Mouse (Mus musculus): ENCODE data around the gene Pax5. TPM values are rescaled to one million over a fixed set of nuclear protein-coding genes. Genes with fewer than 3 reads are reported as not detected.

Gene Pax5
- polyA plus RNA-seq, 1 experiment from 2014 or later = not detected

DNA sequence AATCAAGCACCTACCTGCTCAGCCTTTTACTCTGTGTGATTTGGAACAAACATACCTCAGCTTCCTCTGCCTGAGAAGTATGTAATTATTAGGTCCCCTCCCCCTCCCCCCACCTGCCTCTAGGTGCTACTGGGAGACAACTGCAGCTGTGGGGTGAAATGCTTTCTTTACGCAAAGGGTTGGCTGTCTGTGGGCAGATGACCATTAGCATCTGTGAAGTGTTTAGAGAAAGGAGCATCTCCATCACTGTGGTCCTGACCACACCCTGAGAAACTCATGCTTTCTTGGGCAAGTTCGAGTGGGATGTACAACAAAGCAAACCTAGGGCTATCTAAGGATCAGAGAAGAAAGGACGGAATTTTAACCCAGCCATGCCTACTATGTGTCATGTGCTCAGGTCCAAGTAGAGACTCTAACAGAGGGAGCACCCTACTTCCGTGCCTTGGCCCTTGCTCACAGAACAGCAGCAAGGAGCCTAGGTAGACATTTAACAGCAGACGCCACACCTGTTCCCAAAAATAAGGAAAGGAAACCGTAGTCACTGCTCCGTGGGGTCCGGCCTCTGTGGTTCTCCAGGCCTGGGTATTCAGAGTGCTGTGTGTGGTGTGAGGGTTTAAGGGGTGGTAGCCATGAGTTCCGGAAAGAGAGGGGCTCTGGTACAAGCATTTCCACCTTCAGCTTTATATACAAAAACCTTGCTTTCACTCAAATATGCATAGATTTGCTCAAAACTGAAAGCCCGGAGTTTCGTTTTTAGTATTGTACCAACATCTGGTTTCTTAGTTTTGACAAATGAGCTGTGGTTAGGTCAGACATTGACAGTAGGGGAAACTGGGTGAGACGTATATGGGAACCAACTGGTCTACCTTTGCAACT, 85.8 kb downstream of the Pax5 start:
- no peak for ATAC-seq (ENCODE audit: insufficient number of reproducible peaks, insufficient read depth, low FRiP score, low TSS enrichment, low read depth)
- Histone ChIP-seq H3K4me1 (replicated peaks) (peaks cover 12% of the 10 kb centered on the region; the same call in 1 of the 2 replicates), H3K9me3 (no peaks in the 10 kb centered on the region), H3K36me3 (no peaks in the 10 kb centered on the region), H3K27ac (no peak overlapping the region), H3K9ac (replicated peaks) (no peak overlapping the region), H3K27me3 (peaks cover 13% of the 10 kb centered on the region; the same call in 1 of the 2 replicates), H3K4me2 (no peak overlapping the region), H3K4me3 (replicated peaks) (no peak overlapping the region)
- 82% methylated on average over 12 of the region's 12 CpGs for WGBS

DNA sequence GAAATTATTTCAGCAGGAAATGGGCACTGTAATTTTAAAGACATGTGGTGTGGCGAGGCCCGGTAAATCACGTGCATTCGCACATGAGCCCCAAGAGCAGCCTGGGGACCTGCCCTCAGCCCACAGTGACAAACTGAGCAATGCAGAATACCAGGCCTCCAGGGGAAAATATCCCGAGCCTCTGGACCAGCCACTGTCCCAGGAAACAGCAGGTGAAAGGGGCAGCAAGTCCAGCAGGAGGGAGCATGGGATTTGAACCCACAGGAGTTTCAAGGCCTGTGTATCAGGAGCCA, 86.9 kb downstream of the Pax5 start:
- WGBS = 42% methylated on average over 5 of the region's 5 CpGs
- H3K27ac ChIP-seq = no peak overlapping the region
- H3K36me3 ChIP-seq = no peaks in the 10 kb centered on the region

DNA sequence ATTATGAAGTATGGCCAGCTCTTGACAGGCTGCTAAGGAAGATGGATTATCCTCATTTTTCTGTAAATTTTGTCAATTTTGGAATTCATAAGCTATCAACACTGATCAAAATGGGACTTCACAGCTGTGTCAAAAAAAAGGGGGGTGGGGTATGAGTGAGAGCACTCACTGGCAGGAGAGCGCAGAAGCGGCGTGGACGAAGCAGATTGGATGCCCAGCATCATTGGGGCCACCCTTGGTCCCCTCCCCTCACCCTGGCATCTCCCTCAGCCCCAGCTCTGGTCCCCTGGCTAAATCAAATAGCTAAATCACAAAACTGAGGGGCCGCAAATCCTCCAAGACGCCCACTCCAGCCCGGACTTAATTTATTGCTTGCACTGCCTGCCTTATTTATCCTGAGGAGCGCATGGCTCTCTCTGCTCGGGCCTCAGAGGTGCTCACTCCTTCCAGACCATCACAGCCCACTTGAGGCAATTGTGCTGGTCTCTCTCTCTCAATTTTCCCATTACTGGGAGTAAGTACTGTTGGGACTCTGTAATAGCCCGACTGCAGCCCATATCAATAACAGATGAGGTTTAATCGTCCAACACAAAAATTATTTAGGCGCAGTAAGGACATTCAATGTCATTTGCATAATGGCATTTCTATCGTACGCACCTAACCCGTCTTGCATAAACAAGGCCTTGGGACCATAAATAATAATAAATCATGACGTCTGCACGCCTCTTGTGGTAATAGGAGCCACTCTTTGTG, 87.4 kb downstream of the Pax5 start:
- H3K9ac ChIP-seq (replicated peaks) = no peak overlapping the region
- no peaks in the 10 kb centered on the region for H3K9me3 ChIP-seq
- no peaks in the 10 kb centered on the region for H3K36me3 ChIP-seq
- no peak overlapping the region for H3K4me3 ChIP-seq (replicated peaks)
- ATAC-seq (ENCODE audit: insufficient number of reproducible peaks, insufficient read depth, low FRiP score, low TSS enrichment, low read depth) = no peak
- H3K27me3 ChIP-seq = peaks cover 13% of the 10 kb centered on the region
- no peak overlapping the region for H3K4me2 ChIP-seq
- WGBS = 50% methylated on average over 17 of the region's 17 CpGs
- no peak overlapping the region for H3K27ac ChIP-seq
- H3K4me1 ChIP-seq (replicated peaks) = peaks cover 12% of the 10 kb centered on the region; the same call in 1 of the 2 replicates

More for the DNA sequence above, 86.9 kb downstream of the Pax5 start:
- Histone ChIP-seq H3K4me1 (replicated peaks) (peaks cover 12% of the 10 kb centered on the region; the same call in 1 of the 2 replicates), H3K4me3 (replicated peaks) (no peak overlapping the region), H3K9me3 (no peaks in the 10 kb centered on the region), H3K4me2 (no peak overlapping the region), H3K27me3 (peaks cover 13% of the 10 kb centered on the region), H3K9ac (replicated peaks) (no peak overlapping the region)
- no peak for ATAC-seq (ENCODE audit: insufficient number of reproducible peaks, insufficient read depth, low FRiP score, low TSS enrichment, low read depth)

DNA sequence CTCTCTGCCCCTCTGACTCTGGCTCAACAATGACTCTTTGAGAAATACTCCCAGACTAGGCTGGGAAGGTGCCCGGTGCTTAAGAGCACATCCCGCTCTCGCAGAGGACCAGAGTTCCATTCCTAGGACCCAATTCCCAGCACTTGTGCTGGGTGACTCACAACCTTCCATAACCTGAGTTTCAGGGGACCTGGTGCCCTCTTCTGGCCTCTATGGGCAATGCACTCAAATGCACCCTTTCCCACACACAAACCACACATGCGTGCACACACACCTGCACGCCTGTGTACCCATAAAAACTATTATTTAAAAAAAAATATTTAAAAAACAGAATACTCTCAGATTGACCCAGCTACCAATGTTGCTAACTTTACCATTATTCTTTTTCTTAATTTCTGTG, 90.0 kb downstream of the Pax5 start:
- no peak for ATAC-seq (ENCODE audit: insufficient number of reproducible peaks, insufficient read depth, low FRiP score, low TSS enrichment, low read depth)

DNA sequence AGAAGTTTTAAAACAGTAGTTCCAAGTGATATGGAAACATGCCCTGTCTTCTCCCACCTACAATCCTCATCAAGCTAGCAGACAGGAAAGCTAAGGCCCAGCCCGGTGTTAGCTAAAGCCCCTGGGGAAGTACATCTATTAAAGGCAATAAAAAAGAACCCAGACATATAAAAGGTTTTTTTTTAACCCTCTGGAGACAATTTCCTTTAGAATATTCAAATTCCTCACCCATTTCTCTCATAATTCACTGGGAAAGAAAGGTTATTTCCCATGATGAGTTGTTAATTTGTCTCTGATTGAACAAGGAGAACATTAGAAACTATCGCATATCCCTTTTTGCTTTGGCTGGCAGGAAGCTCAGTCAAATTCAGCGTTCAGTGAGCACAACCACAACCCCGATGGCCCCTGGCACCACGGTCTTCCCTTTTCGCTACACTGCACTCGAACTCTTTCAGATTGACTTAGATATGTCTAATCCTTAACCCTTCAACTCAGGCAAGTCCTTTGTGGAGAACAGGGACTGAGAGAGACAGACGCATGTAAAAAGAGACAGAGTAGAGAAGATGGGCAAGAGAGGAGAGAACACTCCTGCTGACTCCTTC, 96.1 kb downstream of the Pax5 start:
- Histone ChIP-seq H3K9ac (replicated peaks) (no peak overlapping the region), H3K4me2 (no peak overlapping the region), H3K27ac (no peak overlapping the region), H3K4me1 (replicated peaks) (no peaks in the 10 kb centered on the region), H3K36me3 (no peaks in the 10 kb centered on the region), H3K27me3 (peaks cover 4% of the 10 kb centered on the region; the same call in 1 of the 2 replicates), H3K9me3 (no peaks in the 10 kb centered on the region), H3K4me3 (replicated peaks) (no peak overlapping the region)
- WGBS = 82% methylated on average over 8 of the region's 8 CpGs
- ATAC-seq (ENCODE audit: insufficient number of reproducible peaks, insufficient read depth, low FRiP score, low TSS enrichment, low read depth) = no peak

More for the DNA sequence above, 90.0 kb downstream of the Pax5 start:
- H3K27me3 ChIP-seq = peaks cover 17% of the 10 kb centered on the region
- H3K36me3 ChIP-seq = no peaks in the 10 kb centered on the region
- WGBS = 94% methylated on average over 5 of the region's 5 CpGs
- no peak overlapping the region for H3K27ac ChIP-seq
- peaks cover 12% of the 10 kb centered on the region; the same call in 1 of the 2 replicates for H3K4me1 ChIP-seq (replicated peaks)
- no peaks in the 10 kb centered on the region for H3K9me3 ChIP-seq
- no peak overlapping the region for H3K9ac ChIP-seq (replicated peaks)
- no peak overlapping the region for H3K4me3 ChIP-seq (replicated peaks)
- H3K4me2 ChIP-seq = no peak overlapping the region

DNA sequence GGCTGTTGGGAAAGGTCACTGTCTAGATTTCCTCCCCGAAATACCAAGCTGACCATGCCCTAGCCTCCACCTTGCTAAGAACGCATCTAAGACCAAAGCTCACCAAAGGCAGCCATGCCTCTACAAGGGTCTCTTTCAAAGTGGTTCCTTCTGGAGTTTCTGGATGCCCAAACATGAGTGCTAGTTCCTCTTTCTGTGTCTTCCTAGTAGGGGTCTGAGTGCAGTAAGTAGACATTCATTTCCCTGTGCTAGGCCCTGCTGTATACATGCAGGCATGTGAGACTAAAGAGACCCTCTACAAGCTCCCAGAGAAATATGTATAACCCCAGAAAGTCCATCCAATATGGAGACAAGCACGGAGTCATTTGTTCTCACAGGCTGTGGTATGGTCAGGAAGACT, 97.9 kb downstream of the Pax5 start:
- H3K27ac ChIP-seq = no peak overlapping the region
- H3K4me3 ChIP-seq (replicated peaks) = no peak overlapping the region
- no peak overlapping the region for H3K9ac ChIP-seq (replicated peaks)
- 88% methylated on average over 3 of the region's 3 CpGs for WGBS
- 0 out of 2 replicates have a peak, but pooled peaks cover 4% of the 10 kb centered on the region for H3K27me3 ChIP-seq
- H3K4me1 ChIP-seq (replicated peaks) = no peaks in the 10 kb centered on the region
- no peak overlapping the region for H3K4me2 ChIP-seq
- no peaks in the 10 kb centered on the region for H3K9me3 ChIP-seq
- H3K36me3 ChIP-seq = no peaks in the 10 kb centered on the region
- no peak for ATAC-seq (ENCODE audit: insufficient number of reproducible peaks, insufficient read depth, low FRiP score, low TSS enrichment, low read depth)

DNA sequence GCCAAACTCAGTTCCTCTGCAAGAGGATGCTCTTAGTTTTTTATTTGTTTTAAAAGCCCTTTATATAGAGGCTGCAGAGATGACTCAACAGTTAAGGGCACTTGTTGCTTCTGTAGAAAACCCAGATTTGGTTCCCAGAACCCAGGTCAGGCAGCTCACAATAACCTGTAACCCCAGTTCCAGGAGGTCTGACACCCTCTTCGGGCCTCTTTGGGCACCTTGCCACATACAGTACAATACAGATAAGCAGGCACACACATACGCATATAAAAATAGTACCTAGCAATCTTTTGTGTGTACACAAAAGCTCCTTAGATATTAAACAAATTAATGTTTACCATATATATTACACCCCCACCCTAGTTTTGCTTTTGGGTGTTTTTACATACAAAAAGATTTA, 104.8 kb downstream of the Pax5 start:
- no peak for ATAC-seq (ENCODE audit: insufficient number of reproducible peaks, insufficient read depth, low FRiP score, low TSS enrichment, low read depth)
- 84% methylated on average over 2 of the region's 2 CpGs for WGBS
- Histone ChIP-seq H3K4me3 (replicated peaks) (no peak overlapping the region), H3K9me3 (0 out of 2 replicates have a peak, but pooled peaks cover 4% of the 10 kb centered on the region), H3K27me3 (0 out of 2 replicates have a peak, but pooled peaks cover 5% of the 10 kb centered on the region), H3K9ac (replicated peaks) (no peak overlapping the region), H3K27ac (no peak overlapping the region), H3K4me2 (no peak overlapping the region), H3K36me3 (no peaks in the 10 kb centered on the region), H3K4me1 (replicated peaks) (peaks cover 21% of the 10 kb centered on the region)

DNA sequence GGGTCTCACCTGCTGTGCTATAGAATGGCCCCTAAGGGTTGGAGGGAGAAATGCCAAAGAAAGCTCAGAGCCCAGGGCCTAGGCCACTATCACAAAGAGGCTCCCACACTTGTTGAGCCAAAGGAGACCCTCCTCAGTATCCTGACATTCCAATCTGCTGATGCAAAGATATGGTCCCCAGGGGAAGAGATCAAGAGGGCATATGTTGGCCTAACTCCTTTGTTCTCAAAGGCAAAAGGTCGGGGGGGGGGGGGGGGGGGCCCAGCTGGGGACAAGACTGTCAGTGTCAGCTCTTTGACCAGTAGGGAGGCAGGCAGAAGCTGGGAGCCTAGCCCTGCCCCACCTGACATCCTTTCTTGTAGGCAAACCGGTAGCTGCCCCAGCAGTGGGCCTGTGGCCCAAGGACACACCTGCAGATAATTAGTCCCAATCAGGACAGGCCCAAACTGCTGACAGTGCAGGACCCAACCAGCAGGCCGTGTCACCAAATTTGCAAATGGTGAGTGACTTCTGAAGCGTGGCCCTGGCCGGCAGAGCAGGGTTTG, 108.0 kb downstream of the Pax5 start:
- WGBS = 4% methylated on average over 5 of the region's 5 CpGs
- no peak overlapping the region for H3K27ac ChIP-seq
- no peak overlapping the region for H3K4me2 ChIP-seq
- H3K4me1 ChIP-seq (replicated peaks) = peaks cover 22% of the 10 kb centered on the region
- H3K9me3 ChIP-seq = 0 out of 2 replicates have a peak, but pooled peaks cover 4% of the 10 kb centered on the region
- no peak overlapping the region for H3K9ac ChIP-seq (replicated peaks)
- H3K27me3 ChIP-seq = peaks cover 5% of the 10 kb centered on the region; the same call in 1 of the 2 replicates
- H3K4me3 ChIP-seq (replicated peaks) = no peak overlapping the region
- H3K36me3 ChIP-seq = no peaks in the 10 kb centered on the region
- peak; percentile 68; the same call in 1 of the 2 replicates for ATAC-seq (ENCODE audit: insufficient number of reproducible peaks, insufficient read depth, low FRiP score, low TSS enrichment, low read depth)

DNA sequence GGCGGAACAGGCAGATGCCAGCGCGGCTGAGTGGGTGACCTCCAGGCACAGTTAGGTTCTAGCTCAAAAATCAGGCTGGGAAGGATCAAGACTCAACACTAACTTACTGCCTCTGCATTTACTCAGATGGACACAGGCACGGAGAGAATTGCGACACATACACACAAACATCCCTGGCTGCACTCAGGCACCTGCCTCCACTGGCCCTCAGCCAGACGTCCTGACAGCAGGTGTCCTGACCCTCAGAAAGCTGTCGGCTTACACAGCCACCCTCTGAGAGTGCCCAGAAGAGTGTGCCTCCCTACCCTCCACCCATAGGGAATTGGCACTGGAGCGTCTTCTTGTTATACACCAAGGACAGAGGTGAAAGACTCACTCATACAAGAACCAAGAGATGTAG, 108.9 kb downstream of the Pax5 start:
- no peak overlapping the region for H3K4me3 ChIP-seq (replicated peaks)
- WGBS = 70% methylated on average over 8 of the region's 8 CpGs
- H3K9ac ChIP-seq (replicated peaks) = no peak overlapping the region
- no peak overlapping the region for H3K27ac ChIP-seq
- peaks cover 5% of the 10 kb centered on the region; the same call in 1 of the 2 replicates for H3K27me3 ChIP-seq
- no peaks in the 10 kb centered on the region for H3K36me3 ChIP-seq
- ATAC-seq (ENCODE audit: insufficient number of reproducible peaks, insufficient read depth, low FRiP score, low TSS enrichment, low read depth) = no peak
- H3K9me3 ChIP-seq = 0 out of 2 replicates have a peak, but pooled peaks cover 4% of the 10 kb centered on the region
- no peak overlapping the region for H3K4me2 ChIP-seq
- H3K4me1 ChIP-seq (replicated peaks) = peaks cover 22% of the 10 kb centered on the region

DNA sequence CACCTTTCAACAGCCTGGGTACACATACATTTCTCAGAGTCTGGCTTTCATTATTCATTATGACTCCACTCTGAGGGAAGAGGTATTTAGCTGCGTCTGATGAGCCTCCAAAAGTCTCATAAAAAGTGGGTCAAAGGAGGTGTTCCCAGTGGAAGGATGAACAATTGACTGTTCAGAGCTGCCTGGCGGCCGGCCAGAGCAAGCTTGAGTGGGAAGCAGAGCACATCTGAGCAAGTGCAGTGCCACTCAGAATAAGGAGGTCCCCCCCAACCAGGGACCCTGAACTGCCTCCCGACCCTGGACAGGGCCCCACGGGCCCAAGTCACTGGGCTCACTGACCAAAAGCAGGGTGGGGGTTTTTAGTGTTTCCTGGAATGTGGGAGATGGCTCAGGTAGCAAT, 109.4 kb downstream of the Pax5 start:
- Histone ChIP-seq H3K4me1 (replicated peaks) (peaks cover 22% of the 10 kb centered on the region), H3K4me3 (replicated peaks) (no peak overlapping the region), H3K4me2 (no peak overlapping the region), H3K27me3 (peaks cover 5% of the 10 kb centered on the region; the same call in 1 of the 2 replicates), H3K9ac (replicated peaks) (no peak overlapping the region), H3K36me3 (no peaks in the 10 kb centered on the region), H3K9me3 (0 out of 2 replicates have a peak, but pooled peaks cover 4% of the 10 kb centered on the region), H3K27ac (no peak overlapping the region)
- 31% methylated on average over 5 of the region's 5 CpGs for WGBS
- no peak for ATAC-seq (ENCODE audit: insufficient number of reproducible peaks, insufficient read depth, low FRiP score, low TSS enrichment, low read depth)

DNA sequence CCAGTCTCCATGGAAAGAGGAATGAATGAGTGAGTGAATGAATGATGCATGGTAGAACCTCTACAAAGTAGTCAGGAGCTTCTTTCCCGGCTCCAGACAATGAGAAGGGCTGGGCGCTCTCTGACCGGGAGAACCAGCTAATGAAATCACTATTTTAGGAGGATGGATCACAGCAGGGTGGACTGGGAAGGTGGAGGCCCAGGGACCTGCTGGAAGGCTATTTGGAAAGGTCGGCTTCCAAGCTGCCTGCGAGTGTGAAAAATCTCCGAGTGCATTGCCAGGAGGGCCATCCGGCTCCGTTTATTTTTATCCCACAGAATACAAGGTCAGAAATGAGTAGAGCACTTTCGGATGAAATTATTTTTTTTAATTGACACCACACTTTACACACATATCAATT, 112.3 kb downstream of the Pax5 start:
- no peaks in the 10 kb centered on the region for H3K9me3 ChIP-seq
- no peak overlapping the region for H3K9ac ChIP-seq (replicated peaks)
- H3K4me3 ChIP-seq (replicated peaks) = no peak overlapping the region
- no peak for ATAC-seq (ENCODE audit: insufficient number of reproducible peaks, insufficient read depth, low FRiP score, low TSS enrichment, low read depth)
- H3K27me3 ChIP-seq = peaks cover 5% of the 10 kb centered on the region; the same call in 1 of the 2 replicates
- H3K36me3 ChIP-seq = no peaks in the 10 kb centered on the region
- H3K27ac ChIP-seq = no peak overlapping the region
- H3K4me1 ChIP-seq (replicated peaks) = peaks cover 22% of the 10 kb centered on the region
- WGBS = 69% methylated on average over 9 of the region's 9 CpGs
- H3K4me2 ChIP-seq = no peak overlapping the region

Measured in limb, embryonic 12.5 days (tissue).